Mouse (Mus musculus) kidney, postnatal 4 days (tissue): ENCODE measurements around the gene Ick.
"Not testable (repeated sequence)": the region's sequence is repeated elsewhere in the genome, so short reads cannot be mapped to it uniquely, and the experiment has no call there.

ENCODE experiments used
- DNase-seq, 2 experiments: peaks; one replicate each; pipeline ENCODE4 v3.0.0; 2021; ENCODE audit warnings: mixed read lengths in 2 of 2

Ick gene

DNA sequence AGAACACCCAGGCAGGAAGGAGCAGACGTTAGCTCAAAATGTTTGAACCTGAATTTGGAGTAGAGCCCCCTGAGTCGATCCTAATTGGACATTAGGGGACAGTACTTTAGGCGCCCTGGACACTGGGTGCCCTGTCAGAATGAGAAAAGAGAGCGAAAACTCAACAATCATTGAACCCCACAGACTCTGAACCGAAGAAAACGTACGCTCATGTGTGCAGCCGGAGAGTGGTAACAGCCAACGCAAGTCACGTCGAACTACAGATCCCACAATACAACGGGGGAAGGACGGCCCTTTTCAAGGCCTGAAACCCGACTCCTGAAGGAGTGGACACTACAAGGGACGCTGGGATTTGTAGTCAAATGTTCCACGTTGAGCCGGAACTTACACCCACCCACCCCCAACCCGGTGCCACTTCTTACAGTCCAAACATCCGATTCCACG, at the start of gene Ick, which contains the start of gene Fbxo9:
Gene Ick, plus strand, starts transcription at position 397 of the 444 bp plus-strand sequence.
Gene Fbxo9, minus strand, starts transcription at position 270 of the 444 bp plus-strand sequence.
- DNase-seq = peak; percentile 83 to 91

DNA sequence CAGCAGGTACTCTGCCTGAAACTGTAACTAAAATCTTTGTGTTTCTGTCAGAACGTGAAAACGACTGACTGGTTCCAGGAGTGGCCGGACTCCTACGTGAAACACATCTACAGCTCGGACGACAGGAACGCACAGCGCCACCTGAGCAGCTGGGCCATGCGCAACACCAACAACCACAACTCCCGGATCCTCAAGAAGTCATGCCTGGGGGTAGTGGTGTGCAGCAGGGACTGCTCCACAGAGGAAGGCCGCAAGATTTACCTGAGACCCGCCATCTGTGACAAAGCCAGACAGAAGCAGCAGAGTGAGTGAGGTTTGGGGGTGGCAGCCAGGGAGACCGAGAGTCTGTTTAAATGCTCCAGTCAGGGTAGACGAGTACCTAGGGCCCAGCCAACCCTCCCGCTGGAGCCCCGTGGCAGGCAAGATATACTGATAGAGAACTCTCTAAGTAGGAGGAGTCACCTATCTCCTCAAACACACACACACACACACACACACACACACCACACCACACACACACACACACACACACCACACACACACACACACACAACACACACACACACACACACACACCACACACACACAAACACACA, 49.4 kb upstream of the Ick start:
- DNase-seq = no peak

DNA sequence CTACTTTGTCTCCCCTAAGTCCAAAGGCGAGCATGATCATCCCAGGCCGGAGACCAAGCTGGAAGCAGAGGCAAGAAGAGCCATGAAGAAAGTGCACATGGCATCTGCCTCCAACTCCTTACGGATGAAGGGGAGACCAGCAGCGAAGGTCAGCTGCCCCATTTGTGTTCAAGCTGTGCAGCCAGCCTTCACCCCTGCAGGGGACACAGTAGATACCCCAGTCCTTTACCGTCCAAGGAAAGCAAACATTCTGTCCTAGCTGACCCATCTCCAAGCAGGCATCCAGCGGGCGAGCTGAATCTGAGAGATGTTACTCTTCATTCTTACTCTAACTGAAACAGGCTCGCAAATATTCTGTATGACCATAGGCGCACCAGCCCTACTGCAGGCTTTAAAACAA, 46.6 kb upstream of the Ick start:
- DNase-seq = no peak

DNA sequence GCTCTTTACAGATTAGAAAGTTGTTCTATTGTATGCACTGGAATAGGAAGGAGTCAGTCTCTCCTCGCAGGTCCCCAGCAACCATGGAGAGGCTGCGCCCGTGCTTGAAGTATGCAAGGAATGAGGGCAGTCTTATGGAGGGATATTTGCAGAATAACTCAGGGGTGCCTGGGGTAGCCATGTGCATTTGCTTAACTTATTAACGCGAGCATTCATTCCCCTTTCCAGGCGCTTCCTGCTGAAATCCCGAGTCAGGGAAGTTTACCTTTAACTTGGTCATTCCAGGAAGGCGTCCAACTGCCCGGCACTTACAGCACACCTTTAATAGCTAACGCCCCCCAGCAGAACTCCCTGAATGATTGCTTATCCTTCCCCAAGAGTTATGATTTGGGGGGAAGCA, 44.9 kb upstream of the Ick start:
- DNase-seq = peak; percentile 36 to 47

DNA sequence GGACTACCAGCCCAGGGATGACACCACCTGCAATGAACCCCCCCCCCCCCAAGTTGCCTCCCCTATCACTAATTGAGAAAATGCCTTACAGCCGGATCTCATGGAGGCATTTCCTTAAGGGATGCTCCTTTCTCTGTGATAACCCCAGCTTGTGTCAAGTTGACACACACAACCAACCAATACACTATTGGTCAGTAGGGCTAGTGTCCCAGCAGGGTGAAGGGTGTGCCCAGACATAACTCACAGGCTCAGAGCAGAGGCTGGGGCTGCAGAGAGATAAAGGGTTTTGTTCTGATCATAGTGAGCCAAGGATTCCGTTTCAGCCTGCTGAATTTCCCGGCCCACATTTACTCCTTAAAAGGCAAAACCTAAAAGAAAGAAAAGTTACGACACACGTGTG, 38.5 kb upstream of the Ick start:
- no peak for DNase-seq

DNA sequence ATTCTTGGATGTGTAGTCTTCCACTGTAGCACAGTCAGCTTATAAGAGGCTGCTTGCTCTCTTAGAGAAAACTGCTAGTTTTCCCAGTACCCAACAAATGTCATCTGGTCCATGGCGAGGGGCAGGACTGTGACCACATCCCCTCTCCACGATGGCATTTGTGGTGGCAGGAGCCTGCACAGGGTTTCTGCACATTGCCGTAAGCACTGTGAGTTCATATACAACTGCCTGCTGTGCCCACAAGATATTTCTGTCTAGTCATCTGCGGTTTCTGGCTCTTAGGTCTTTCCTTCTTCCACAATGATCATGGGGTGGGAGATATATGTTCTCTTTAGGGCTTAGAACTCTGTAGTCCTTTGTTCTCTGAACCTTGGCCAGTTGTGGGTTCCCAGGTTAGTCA, 37.4 kb upstream of the Ick start:
- DNase-seq = no peak

DNA sequence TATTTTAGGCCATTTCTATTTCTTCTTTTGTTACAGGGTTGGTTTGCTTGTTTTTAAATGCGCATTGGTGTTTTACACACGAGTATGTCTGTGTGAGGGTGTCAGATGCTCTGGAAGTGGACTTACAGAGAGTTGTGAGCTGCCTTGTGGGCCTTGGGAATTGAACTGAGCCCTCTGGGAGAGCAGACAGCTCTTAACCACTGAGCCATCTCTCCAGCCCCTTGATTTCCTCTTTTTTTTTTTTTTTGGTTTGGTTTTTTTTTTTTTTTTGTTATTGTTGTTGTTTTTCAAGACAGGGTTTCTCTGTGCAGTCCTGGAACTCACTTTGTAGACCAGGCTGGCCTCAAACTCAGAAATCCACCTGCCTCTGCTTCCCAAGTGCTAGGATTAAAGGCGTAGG, 35.7 kb upstream of the Ick start:
- DNase-seq = not testable (repeated sequence)

DNA sequence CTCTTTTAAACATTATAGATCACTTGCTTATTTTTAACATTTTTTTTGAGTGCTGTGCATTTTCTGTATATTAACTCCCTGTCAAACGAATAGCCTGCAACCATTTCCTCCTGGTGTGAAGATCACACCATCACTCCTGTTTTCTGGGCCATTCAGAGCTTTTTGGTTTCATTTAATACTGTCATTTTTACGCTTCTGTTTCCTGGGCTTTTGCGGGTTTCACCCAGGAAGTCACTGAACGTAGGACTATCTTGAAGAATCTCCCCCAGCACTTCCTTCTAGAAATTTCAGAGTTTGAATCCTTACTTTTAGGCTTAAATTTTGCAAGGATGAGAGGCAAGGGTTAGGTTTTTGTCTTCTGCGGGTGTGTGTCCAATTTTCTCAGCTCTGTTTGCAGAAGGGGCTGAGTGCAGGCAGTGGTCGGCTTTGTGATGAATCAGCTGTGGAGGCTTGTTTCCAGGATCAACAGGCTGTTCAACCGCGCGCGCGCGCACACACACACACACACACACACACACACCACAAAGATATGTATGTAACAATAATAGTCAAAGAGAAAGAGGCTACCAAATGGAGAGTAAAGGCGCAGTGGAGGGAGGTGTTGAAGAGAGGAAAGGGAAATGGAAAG, 35.2 kb upstream of the Ick start:
- peak in 1 of 2 experiments; percentile 11 for DNase-seq

DNA sequence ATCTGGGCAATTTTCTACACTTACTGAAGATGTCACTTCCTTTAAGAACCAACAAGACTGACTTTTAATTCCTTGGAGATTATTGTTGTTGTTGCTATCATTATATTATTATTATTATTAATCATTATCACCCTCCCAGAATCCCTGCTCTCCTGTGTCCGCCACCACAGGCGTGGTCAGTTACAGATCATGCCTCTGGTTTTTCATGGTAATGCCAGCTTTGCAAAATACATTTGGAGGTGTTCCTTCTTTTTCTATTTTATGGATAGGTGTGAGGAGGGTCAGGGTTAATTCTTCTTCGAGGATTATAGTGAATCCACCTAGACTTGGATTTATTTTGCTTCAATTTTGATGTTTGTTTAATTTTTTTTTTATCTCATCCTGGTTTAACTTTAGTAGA, 33.7 kb upstream of the Ick start:
- DNase-seq = no peak

DNA sequence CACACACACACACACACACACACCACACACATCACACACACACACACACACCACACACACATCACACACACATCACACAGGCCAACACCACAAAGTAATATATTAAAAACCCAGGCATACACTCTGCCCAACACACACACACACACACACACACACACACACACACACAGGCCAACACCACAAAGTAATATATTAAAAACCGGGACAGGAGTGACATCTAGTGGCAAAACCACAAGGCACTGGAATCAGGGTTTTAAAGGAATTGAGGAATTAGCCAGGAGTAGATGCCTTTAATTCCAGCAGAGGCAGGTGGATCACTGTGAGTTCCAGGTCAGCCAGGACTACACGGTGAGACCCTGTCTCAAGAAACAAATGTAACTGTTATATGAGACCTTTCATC, 30.8 kb upstream of the Ick start:
- peak; percentile 26 to 49 for DNase-seq

DNA sequence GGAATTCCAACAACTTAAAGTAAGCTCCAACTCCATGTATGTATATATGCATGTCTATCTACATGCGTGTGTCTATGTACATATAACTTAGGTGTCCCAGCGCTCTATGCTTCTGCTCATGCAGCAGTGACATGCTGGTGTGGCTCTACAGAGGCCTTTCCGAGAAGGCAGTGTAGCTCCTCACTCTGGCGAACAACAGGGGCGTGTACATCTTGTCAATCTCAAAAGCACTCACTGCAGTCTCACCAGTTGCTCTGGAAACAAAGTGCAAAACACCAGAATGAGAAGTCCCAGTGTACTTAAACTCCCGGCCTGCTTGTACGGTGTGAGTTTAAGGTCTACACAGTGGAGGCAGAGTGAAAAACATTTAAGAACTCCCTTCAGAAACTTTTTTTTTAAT, 27.2 kb upstream of the Ick start:
- no peak for DNase-seq

DNA sequence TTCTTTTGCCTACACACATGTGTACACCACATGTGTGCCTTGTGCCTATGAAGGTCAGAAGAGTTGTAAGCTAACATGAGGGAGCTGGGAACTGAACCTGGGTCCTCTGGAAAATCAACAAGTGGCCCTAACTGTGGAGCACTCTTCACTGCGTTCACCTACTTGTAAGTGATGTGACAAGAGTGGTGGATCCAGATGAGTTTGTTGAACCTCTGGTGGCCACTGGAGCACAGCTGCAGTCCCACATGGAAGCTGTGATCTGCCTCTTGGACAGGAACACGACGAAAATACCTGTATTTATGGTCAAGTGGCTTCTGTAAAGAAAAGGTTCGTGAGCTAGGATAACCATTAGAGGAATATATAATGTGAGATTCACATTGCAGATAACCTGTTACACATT, 24.7 kb upstream of the Ick start:
- DNase-seq = no peak

DNA sequence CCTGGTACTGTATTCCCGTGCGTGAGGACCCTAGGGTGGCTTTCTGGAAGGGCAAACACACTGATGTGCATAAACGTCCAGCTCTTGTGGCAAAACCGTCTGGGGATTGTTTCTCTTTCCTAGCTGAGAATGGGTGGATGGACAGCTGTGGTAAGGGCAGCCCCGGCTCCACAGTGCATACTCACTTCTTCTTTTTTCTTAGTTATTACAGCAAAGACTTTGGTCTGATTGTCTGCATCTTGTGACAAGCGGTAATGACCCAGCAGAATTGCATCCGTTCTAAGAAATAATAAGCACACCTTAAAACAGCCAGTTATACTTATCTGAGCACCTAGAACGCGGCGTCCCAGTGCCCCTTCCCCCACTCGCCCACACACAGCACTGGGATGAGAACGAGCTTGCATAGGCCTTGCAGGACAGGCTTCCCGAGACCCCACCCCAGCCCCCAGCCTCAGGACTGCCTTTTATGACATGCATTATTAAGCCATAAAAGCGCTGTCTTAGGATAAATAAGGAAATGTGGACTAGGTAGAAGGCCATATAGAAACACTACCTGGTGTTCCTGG, 23.2 kb upstream of the Ick start:
- no peak for DNase-seq

DNA sequence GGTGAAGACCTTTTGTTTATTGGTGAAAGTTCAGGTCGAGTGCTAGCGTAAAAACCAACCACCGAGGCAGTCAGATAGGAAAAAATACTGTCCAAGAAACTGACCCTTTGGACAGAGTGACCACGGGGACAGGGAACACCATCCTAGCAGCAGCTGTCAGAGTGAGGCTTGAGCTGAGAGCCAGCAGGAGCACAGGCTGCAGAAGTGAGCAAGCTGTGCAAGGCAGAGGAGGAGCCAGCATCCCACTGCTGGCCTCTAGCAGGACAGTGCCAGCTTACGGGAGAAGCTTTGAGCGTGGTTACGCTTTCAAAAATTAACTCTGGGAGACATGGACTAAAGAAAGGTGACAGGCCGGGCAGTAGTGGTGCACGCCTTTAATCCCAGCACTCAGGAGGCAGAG, 21.2 kb upstream of the Ick start:
- DNase-seq = peak in 1 of 2 experiments; percentile 12

DNA sequence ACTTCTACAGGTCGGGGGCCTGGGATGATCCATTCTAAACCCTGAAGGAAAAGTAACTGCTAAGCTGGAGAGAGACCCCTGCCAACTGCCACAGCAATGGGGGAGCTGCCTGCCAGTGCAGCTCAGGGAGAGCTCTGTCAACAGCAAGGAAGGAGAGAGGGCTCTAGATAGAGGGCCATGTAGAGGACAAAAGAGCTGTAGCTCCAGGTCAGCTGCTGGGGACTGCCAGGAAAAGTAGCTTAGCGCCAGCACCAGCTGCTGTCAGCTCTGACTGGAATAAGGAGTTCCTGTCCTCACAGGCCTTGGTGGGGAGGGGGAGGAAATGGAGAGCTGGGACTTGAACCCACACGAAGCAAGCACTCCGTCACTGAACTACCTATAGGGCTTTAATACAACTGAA, 20.5 kb upstream of the Ick start:
- DNase-seq = peak in 1 of 2 experiments; percentile 6

DNA sequence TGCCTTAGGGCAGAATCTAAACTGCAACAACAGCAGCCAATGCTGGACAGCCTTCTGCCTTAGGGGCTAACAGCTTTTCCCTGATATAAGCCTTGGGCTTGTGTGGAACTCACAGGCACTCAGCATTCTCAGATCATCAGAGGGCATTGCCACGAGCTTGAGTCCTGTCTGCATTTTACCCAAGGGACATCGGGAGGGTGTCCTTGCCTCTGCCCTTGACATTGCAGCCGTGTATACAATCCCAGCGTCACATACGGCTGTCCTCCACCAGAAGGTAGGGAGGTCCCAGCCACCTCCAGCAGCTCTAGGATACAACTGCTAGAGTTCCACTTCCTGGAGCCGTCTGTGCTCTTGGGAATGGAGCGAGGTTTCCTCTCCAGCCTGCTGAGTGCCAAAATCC, 20.0 kb upstream of the Ick start:
- DNase-seq = no peak

DNA sequence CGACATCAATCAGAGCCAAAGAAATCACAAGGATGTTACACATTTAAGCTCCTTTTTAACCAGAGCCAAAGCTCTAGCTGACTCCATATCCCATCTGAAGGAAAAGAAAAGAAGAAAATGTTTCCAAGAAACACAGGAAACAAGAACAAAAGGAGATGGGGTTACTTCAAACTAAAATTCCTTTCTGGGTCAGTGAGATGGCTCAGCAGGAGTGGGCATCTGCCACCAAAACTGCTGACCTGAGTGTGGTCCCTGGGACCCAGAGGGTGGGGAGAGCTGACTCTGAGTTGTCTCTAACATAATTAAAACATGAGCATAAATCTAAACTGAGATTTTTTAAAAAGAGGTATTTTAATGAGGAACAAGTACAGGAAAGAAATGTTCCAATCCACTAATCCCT, 19.1 kb upstream of the Ick start:
- no peak for DNase-seq

DNA sequence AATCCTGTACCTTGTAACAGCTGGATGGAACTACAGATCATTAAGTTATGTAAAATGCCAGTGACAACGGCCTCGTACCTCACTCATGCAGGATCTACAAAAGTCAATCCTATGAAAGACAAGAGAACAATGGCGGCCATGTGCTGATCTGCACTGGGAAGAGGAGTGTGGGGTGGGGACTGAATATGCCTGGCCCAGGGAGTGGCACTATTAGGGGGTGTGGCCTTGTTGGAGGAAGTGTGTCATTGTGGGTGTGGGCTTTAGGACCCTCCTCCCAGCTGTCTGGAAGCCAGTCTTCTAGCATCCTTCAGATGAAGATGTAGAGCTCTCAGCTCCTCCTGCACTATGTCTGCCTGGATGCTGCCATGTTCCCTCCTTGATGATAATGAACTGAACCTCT, 18.4 kb upstream of the Ick start:
- DNase-seq = no peak

DNA sequence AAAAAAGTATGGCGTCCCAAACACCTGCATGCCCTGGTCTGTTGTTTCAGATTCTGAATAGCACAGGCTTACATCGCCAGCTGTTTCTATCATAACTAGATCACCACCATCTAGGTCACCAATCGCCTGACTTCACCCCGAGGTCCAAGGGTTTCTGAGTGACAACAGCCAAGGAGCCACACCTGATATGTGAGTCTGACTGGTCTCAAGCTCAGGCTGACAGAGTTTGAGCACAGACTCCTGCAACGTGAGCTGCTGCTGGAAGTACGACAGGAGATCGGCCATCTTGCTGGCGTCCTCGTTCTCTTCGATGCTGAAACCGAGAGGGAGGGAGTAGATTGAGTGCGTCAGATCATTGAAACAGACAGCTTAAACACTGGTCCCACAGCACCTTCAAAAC, 13.3 kb upstream of the Ick start:
- DNase-seq = no peak

DNA sequence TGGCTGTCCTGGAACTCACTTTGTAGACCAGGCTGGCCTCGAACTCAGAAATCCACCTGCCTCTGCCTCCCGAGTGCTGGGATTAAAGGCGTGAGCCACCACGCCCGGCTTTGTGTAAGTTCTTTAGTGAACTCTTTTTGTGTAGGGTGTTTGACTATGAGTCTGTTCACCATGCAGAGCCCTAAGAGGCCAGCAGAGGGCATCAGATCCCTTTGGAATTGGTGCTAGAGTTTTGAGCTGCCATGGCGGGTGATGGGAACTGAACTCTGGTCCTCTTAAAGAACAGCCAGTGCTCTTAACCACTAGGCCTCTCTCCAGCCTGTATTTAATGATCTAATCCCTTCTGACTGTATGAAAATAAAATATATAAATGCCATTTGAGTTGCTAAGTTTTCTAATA, 12.6 kb upstream of the Ick start:
- no peak for DNase-seq

DNA sequence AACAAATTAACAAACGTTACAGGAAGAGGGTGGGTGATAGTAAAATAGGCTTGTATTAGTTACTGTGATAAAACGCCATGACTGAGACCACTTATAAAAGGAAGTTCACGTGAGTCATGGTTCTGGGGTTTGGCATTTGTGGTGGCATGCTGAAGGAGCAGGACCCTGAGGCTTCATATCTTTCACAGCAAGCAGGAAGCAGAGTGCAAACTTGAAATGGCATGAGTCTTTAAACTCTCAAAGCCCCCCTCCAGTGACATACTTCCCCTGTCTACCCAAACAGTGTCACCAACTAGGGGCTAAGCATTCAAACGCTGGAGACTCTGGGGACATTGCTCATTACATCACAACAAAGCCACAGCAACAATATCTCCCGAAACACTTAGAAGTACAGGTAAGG, 8.0 kb upstream of the Ick start:
- no peak for DNase-seq

DNA sequence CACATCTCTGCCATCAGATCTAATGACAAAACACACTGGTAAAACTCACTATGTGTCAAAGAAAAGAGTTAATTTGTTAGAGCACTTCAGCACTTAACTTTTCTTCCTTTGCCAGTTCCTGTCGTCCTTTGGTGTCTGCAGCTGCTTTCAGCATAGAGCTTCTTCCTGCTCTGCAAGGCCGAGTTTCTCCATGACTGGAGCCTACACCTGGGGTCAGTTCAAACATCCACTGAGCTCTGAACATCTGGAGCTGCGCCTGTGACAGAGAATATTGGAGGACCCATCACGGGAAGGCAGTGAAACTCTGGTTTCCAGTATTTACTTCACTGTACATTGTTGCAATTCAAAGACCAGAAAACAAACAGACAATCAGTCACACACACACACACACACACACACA, 7.6 kb upstream of the Ick start:
- no peak for DNase-seq

DNA sequence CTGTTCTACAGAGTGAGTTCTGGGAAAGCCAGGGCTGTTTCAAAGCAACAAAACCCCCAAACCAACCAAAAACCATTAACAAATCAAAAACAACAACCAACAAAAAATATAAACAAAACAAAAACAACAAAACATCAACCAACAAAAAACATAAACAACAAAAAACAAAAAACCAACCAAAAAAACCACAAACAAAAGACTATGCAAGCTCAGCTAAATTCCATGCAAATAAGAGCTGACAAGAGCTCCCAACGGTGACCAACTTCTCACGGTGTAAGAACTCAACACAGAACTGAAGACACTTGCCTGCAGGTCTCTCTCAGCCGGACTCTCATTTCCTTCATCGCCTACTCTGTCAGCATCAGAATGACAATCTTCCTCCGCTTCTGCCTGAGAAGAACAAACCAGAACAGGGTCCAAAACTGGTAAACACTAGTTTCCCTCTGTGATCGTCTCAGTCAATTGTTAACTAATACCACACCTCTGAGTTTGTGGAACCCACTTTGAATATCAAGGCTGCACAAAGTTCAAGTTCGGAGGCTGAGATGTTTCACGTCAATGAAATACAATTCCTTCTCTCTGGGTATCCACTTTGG, 4.9 kb upstream of the Ick start:
- DNase-seq = no peak

DNA sequence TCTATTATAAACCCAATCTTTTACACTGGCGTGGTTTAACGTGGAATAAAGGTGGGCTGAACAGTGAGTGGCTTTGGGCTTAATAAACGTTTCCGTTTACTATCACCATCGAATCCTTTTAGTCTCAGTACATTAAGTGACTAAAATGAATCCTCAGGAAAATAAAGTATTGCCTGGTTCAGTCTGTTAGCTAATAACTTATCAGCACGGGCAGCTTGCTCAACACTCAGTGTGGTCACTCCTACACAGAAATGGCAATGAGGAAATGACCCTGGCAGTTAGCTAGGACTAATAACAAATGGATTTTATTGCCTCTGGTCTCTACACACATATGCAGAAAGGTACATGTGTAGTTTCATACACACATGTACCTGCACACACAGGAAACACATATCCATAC, 4.0 kb upstream of the Ick start:
- DNase-seq = no peak
